Mouse (Mus musculus): ENCODE measurements around the gene Osbpl9.

Osbpl9 gene

DNA sequence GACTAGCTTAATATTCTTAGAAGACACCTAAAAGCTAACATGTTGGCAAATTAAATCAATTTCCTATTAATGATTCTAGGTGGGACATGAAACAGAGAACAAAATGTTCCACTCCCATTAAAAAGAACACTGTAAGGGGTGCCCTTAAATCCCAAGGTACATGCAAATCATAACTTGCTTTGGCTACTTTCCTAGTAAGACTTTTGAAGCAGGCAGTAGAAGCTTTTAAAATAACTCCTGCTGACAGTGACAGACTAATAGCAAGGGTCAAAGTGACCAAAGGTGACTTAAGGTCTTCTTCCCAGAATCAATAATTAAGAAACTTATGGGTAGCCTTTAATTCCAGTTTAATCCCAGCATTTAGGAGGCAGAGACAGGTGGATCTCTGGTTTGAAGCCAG is 95.5 kb downstream of the Osbpl9 start:
- intact Hi-C loops (cut with DNase I) = loop anchor here (5.0 kb wide), 1 partner anchor 41 kb away; no protein-coding TSS in a partner anchor

DNA sequence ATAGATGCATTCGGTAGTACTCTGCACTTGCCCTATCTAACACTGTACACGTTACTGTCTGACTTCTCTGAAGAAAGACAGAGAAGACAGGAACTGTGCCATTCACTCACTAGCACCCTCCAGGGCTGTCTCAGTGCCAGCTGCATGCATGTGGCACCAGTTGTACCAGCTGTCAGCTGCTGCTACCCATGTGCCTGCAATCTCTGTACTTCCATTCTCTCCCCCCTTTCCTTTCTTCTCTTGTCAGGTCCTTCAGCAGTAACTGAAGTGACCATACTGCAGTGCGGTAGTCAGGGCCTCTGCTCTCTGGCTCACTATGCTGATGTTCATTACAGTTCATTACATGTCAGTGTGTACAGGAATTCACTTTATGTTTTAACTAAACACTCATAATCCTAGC is 96.0 kb downstream of the Osbpl9 start:
- intact Hi-C loops (cut with DNase I) = loop anchor here (5.0 kb wide), 1 partner anchor 41 kb away; no protein-coding TSS in a partner anchor

DNA sequence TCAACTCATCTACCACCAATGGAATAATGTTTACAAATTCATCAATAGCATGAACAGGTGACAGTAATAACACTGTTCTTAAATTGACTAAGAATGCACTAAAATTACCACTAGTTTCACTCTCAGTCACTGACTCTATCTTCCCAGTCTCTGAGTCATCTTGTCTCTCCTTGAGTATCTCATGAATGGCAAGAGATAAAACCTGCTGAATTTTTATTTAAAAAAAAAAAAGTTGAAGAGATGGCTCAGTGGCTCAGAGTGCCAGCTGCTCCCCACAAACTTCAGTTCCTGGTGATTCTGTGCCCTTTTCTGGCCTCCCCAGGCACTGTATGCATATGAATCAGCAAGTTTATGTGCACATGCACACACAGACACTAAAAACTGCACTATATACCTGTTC is 96.8 kb downstream of the Osbpl9 start:
- intact Hi-C loops (cut with DNase I) = loop anchor here (5.0 kb wide), 1 partner anchor 42 kb away; no protein-coding TSS in a partner anchor

DNA sequence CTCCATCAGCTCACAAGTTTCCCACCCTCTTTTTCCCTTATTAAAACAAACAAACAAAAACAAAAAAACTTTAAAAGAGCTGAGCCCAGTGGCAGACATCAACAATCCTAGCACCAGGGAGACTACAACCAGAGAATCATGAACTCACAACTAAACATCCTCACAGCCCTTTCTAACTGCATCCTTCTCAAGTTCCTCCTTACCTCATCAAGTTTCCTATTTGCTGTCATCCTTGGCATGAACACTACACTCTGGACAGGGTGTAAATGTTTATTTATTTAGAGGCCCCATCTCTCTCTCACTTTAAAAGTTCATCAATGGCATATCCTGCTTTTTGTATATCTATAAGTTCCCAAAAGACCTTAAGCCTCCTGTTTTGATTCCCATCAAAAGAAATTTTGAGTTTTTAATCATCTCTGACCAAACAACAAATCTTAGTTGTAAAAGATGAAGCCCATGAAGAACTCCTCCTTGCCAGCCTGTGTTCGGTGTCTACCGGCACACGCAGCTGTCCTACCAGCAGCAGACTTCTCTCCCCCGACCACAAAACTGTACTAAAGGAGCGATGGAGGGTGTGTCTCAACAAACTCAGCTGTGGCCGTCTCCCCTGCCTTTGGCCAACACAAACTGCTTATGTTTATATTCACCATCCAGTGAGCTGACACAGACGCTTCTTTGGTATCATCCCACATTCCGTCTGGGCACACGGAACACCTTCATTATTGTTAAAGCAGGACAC is 98.8 kb downstream of the Osbpl9 start:
- intact Hi-C loops (cut with DNase I) = no loop called here

DNA sequence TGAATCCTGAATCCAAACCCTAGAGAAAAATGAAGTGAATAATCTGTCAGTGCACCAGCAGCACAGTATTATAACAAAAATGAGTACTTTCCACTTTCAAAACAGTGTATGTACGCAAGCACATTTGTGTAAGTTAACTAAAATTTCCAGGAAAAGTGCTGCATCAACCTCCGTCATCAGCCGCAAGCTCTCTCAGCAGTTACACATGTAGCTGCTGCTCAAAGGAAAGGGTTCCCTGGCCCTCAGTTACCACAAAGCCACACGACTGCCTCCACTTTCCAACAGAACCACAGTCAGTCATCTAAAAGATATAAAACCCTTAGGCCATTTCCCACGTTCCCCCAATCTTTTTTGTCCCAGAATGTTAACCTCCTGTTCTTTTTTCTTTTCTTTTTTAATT is 99.5 kb downstream of the Osbpl9 start:
- intact Hi-C loops (cut with DNase I) = no loop called here

DNA sequence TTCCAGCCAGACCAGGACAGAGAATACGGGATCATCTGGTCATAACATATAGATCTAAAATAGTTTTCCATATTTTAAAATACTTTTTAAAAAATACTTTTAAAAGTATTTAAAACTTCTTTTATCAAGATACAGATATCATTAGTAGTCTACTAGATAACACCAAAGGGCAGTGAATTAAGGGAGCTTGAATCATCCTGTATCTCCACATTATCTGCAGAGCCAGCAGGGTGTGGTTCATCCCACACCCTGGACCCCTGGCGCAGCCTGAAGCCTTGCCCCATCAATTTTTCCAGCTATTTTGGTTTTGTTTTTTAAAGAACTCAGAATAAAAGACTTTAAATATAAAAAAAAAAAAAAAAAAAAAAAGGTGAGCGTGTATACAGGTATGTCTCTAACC is 103.2 kb downstream of the Osbpl9 start:
- intact Hi-C loops (cut with DNase I) = no loop called here

DNA sequence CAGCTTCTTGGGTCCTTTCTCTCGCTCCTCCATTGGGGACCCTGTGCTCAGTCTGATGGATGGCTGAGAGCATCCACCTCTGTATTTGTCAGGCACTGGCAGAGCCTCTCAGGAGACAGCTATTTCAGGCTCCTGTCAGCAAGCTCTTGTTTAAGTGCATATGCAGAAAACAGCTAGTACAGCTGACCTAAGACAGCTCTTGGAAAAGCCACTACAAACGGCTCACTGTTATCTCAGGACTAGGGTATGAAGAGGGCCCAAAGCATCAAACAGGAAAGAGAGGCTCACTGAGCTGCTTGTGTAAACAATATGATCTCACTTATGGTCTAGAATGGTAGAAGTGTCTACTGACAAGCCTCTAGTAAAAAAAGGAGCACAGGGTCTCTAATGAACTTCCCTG is 107.8 kb downstream of the Osbpl9 start:
- intact Hi-C loops (cut with DNase I) = no loop called here

DNA sequence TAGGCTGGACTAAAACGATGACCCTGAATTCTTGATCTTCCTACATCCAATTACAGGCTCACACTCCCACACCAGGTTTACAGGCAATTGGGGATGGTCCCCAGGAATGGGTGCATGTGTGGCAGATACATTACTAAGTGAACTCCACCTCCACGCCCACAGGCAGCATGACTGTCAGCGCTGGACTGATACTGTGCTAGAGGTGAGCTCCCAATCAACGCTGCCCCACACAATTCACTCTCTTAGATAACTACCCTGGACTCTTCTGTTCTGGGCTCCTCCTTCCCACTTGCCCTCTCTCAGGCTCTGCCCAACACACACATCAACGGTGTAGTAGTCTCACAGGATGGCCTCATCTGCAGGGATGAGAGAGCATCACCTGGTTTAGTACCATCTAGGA is 109.7 kb downstream of the Osbpl9 start:
- intact Hi-C loops (cut with DNase I) = no loop called here

DNA sequence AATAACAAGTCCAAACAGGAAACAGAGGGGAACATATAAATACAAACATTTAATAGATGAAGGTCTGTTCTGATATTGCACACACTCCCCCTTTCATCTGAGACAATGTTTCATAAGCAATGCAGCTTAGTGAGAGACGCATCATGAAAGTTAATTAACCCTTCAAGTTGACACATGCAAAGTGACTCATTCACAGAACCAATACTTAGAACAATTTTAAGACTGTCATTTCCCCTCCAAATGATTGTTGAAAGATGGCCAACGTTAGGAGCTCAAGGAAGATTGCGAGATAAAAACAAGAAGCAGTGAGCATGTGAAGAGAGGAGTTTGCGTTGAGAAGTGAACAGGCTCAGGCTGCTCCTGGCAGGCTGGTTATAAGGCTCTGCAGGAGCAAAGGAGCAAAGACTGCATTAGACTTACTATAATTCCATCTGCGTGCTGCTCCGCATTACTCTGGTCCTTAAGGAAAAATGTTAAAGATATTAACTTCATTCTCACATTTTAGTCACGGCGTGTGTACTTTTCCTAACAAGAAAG is 110.8 kb downstream of the Osbpl9 start:
- intact Hi-C loops (cut with DNase I) = no loop called here

DNA sequence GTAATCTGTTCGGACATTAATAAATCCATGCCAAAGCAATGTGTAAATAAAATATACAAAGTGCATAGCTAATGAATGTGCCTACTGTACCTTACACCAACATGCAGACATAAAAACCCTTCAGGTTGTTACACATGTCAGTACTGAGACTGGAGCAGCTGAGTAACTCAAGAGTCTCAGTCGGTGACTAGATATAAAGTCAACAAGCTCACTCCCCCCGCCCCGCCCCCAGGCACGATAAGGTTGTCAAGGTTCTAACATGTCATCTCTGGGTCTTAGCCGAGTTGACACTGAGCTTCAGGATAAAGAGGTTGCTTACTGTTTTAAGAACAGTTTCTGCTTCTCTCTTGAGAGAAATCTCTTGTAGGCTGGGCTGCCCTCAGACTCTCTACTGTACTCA is 112.1 kb downstream of the Osbpl9 start:
- intact Hi-C loops (cut with DNase I) = no loop called here

DNA sequence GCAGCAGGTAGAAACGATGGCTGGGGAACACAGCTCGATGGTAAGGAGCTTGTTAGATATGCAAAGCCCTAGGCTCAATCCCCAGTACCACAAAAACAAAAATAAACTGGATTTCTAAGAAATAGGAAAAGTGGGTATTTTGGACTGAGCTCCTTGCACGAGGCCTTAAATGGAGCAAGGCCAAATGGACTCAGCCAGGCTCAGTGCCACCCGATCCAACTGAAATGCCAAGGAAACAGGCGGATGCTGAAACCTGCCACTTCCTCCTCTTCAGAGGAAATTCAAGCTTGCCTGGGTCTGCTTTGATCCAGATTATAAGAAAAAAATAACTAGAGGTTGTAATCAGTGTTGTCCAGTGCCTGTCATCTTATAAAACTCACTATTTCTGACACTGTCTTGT is 112.9 kb downstream of the Osbpl9 start:
- intact Hi-C loops (cut with DNase I) = no loop called here

DNA sequence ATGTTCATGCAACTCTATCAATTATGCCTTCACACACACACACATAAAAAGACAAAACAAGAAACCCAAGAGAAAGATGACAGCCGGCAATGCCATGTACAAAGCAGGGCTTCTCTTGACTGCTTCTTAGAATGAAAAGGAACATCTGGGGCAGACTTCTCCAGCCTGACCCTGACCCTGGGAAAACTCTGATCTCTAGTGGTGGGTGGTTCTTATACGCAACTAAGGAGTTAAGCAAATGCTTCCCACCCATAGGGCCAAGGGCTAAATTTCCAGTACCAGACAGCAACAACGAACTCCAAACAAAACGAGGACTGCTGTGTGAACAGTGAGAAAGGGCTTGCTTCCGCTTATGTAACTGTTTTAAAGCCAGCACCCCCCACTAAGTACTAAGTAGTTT is 122.0 kb downstream of the Osbpl9 start:
- intact Hi-C loops (cut with DNase I) = no loop called here

DNA sequence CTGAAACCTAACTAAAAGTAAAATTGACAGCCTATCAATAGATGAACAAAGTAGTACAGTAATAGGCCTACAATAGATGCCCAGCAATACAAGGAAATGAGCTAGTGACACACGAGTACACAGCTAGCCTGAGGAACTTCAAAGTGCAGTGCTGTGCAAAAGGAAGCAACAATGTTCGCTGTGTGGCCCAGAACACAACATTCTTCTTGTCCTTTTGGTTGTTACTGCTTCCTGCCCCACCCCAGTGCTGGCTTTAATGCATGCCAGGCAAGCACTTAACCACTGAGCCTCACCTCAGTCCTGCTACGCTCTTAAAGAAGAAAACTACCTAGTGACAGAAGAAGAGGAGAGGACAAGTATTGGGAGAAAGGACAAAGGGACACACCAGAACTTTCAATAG is 122.4 kb downstream of the Osbpl9 start:
- intact Hi-C loops (cut with DNase I) = no loop called here

DNA sequence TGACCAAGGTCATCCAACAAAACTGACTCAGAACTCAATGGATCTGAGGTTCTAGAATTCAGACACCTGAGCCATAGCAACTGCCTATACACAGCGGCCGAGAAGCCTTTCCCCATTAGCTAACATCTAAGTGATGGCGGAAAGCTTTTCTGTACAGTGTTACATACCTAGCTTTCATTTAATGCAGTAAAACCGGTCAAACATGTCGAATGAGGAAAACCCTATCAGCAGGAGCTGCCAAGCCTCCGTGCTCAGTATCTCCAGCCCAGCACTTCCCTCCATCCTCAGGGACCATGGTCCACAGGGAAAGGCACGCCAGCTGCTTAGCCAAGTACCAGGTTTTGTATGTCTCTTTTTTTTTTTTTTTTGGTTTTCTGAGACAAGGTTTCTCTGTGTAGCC is 123.1 kb downstream of the Osbpl9 start:
- intact Hi-C loops (cut with DNase I) = no loop called here

DNA sequence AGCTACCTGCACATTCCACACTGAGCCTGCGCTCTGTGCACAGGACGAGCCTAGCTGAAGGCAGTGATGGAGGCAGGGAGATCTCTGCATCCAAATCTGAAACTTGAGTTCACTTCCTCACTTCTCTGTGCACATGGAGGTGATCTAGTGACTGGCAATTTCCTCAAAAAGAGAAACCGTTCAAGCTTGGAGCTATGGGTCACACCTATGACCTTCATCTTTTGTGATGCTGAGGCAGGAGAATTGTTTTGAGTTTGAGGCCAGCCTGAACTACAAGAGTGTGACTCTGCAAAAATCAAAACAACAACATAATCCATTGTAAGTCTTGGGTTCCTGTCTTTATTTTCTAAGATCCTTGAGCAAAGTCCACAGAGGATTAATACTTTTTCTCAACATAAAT is 128.8 kb downstream of the Osbpl9 start:
- intact Hi-C loops (cut with DNase I) = no loop called here

DNA sequence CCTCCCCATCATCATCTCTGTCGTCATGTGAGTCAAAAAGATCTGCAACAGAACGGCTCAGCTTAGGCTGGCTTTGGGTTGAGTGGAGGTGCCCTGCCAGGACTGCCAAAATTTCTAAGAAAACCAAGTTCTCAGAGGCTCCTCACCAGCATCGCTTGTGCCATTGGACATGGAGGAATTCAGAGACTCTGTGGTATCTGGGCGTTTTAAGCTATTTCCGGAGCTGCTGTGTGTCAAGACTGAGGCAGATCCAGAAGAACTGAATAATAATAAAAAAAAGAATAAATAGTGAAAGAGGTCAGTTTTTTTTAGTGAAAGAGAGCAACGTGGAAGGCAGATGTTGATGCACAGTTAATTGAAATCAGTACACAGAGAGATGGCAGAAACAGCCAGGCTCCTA is 129.2 kb downstream of the Osbpl9 start:
- intact Hi-C loops (cut with DNase I) = no loop called here

DNA sequence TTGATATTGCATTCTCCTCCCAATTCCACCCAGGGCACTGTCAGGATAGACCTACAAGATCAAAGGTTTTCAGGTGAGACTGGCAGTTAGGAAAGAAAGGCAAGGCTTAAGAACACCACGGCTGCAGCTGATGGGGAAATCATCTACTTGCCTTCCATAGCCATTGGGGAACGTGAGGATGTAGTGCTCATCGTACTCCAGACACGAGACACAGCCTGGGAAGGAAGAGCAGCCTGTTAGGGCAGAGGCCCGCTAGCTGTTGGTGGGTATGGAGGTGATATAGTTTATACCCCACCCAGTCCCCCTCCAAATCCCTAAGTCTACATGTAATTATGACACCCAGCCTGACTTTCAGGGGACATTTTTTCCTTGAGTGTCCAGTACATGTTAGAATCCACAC is 136.4 kb downstream of the Osbpl9 start:
- intact Hi-C loops (cut with DNase I) = no loop called here

DNA sequence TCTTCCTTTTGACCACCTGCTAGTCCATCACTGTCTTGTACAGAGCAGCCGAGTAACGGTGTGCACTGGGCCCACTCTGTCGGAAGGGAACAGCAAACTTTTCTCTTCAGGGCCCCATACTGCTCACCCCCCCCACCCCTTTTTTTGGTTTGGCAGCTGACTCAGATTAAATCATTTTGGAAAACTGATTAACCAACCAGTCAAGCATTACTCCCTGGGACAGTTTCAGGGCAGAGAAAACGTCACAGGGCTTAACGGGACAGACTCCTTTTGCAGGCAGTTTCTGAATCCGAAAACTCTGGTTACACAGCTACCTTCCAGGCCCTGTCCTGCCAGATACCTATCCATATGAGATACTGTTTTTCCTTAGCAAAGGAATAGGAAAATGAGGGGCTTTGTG is 137.1 kb downstream of the Osbpl9 start:
- intact Hi-C loops (cut with DNase I) = no loop called here

DNA sequence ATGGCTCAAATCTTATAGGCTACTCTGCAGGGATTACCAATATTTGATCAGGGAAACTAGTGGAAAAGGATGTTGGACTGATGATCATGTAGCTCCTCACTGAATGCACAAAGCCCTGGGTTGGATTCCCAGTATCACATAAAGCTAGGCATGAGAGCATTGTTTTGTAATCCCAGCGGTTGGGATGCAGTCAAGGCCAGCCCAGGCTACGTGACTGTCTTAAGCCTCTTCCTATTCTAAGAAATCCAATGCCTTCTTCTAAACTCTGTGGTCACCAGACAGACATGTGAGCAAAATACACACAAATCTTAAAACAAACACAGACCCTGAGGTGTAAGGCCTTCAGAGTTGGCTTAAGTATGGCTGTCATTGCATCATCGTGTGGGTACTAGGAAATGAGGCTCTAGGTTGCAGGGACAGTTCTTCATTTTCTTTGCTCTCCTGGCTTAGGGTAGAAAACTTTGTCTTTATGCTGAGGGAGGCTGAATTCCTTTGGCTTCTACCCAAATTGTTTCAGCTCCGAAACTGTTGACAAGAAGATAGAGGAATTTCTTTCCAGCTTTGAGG is 142.7 kb downstream of the Osbpl9 start:
- intact Hi-C loops (cut with DNase I) = loop anchor here (5.0 kb wide), 1 partner anchor 88 kb away; no protein-coding TSS in a partner anchor

DNA sequence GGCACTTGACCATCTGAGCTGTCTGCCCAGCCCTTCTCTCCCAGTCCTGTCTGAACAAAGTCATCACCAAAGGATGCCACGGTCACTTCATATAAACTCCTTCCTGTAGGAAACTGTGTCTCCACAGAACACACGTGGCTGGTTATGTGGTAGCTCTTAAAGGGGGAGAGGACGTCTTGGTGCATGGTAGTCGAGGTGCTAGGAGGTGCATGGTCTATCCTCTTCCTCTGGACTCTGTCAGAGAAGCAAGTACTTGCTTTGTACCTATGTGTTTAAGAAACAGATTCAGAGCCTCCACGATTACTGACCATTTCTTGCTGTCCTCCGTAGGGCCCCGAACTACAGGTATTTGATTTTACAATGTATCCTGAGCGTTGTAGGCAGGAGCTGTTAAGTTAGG is 144.4 kb downstream of the Osbpl9 start:
- intact Hi-C loops (cut with DNase I) = loop anchor here (5.0 kb wide), 1 partner anchor 90 kb away; no protein-coding TSS in a partner anchor

DNA sequence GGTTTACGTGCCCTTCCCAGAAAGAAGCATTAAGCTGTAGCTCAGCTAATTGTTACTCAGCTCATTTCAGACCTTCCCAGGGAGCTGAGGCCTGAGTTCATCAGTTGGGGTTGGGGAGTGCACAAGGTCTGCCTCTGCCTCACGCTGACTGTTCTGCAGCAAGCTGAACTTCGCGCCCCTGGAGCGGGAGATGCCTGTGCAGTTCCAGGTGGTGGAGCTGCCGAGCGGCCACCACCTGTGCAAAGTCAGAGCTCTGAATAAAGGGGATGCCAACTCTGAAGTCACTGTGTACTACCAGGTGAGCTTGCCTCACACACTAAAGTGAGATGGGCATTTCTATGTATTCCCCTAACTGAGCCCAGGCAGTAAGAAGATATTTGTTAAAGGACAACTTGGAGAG is 145.7 kb downstream of the Osbpl9 start:
- intact Hi-C loops (cut with DNase I) = loop anchor here (5.0 kb wide), 1 partner anchor 91 kb away; no protein-coding TSS in a partner anchor

DNA sequence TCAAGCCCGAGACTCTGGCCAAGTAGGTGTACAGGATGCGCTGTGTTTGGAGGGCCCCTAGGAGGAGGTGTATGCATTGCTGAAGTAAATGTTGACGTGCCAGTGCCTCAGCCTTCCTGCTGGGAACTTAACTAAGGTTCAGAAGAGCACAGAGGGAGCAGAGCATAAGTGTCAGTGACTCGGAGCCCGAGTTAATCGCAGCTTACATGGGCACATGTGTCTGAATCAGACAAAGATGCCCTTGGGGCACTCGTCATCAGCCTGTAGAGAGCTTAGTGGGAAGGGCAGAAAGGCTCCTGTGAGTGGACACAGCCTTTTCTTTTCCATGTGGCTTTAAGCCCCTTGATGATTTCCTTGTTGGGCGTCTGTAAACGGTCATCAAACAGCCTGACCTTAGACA is 148.1 kb downstream of the Osbpl9 start:
- intact Hi-C loops (cut with DNase I) = no loop called here

DNA sequence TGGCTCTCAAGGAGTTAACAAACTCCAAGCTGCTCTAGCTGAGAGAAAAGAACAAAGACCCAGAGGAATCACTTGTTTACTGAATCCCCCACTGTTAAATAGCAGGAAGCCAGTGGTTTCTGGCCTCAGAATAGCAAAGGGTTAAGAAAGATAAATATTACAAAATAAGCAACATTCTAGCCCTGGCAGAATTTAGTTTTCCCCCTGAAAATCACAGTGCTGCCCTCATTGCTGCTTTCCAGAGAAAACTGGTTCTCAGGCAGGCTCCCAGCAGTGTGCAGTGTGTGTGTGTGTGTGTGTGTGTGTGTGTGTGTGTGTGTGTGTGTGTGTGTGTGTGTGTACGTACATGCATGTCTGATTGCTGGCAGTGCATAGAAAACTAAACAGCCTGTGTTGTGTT is 149.8 kb downstream of the Osbpl9 start:
- intact Hi-C loops (cut with DNase I) = no loop called here

All from adrenal gland (tissue).